Mouse (Mus musculus) monocyte, adult 5-6 weeks (primary cell): Measurements from ENCODE around the gene Hmg20a. TPM values are rescaled to one million over a fixed set of nuclear protein-coding genes. Genes with fewer than 3 reads are reported as not detected.
A peak's percentile ranks its signal among the peaks of the same experiment; 100 is the strongest.

Experiments
- ATAC-seq: fragments of 153-309, 156-312 bp; replicated peaks from 2 replicates; pipeline ENCODE4 v1.8.0; 2017; ENCODE audit warnings: mild to moderate bottlenecking; ENCODE audit not compliant: low TSS enrichment, insufficient number of reproducible peaks, severe bottlenecking, poor library complexity, low FRiP score
- total RNA-seq: library from RNA; stranded (forward); fragments of 200-1000, 200-491, 200-594 nt; gene quantifications from 3 replicates; pipeline ENCODE4 v1.2.3, GENCODE M21; 2017

Hmg20a gene
- total RNA-seq, 1 experiment from 2014 or later = 30.0 TPM

DNA sequence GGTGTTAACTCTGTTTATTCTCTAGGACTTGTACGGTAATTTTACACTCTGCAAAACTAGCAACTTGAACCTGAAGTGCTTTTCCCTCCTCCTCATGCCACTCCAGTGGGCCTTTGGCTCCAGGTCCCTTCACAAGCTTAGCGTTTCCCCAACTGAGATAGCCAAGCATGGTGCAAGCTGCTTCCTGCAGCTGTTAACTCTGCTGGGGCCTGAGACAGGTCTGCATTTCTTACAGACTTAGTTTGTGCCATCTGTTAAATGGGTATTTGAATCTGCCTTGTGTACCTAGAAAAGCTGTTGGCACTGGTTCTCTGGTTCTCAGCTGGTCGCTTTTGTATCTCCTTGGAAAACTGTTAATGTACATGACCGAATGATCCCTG, 89.3 kb downstream of the Hmg20a start:
- no peak for ATAC-seq

DNA sequence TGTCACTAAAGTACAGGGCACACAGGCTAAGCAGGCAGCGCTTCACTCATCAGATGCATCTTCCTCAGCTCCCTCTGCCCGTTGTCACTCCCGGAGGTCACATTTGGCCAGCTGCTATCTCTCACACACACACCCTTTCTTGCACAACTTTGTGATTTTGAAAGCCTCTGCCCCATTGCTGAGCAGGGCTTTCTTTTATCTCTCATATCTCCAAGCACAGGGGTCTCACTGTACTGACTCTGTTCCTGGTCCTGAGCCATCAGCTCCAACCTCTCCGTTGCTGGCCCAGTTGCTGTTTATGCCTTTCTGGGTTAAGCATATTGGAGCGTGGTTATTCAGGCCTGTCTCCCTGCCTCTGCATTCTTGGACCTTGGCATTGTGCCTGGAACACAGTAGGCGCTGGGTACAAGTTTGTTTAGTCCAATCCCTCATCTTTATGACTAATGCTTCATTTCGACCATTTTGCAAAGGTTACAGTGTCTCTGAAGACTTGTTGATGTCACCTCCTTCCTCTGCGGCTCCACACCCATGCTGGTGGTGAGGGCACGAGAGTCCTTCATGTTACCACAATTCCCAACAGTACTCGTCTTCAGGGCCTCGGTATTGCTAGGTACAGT, 90.5 kb downstream of the Hmg20a start:
- peak; percentile 29; the same call in 1 of the 2 replicates for ATAC-seq

DNA sequence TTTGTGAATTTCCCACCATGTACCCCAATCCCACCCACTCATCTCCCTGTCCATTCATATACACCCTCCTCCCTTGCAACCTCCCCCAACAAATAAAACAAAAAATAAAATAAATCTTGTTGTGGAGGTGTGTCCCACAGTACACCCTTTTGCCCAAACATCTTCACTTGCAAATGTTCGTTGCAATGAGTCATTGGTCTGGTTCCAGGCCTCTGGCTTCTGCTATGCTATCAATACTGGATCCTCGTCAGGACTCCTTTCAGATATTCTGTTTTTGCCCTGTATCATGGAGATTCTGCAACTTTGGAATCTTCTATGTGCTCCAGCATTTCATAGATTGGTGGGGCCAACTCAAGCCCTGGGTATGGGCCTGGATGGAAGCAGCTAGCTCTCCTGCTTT, 91.9 kb downstream of the Hmg20a start:
- no peak for ATAC-seq

- no peak for ATAC-seq
Measured at GRCm38 (mm10) chr9:56512486-56512885, 94.1 kb downstream of the Hmg20a start.

DNA sequence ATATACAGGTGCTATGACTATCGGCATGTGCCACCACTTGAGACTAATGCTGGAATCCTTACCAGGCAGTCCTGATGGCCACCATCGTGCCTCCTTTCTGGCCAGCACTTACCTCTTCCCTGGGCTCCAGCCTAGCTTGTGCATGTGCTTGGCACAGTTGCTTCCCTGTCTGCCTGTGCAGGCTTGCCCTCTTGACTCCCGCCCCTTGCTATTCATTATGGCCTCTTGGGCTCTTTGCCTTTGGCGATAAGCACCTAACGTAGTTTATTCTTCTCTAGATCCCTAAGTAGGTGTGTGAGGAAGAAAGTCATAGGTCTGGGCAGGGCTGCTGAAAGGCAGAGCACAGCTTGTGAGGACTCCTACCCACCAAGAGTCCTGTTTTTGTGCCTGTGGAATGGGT, 96.7 kb downstream of the Hmg20a start:
- ATAC-seq = no peak

- ATAC-seq = no peak
Measured at GRCm38 (mm10) chr9:56516219-56516618, 97.8 kb downstream of the Hmg20a start.

GRCm38 (mm10) chr9:56516692-56517263, 98.4 kb downstream of the Hmg20a start:
- ATAC-seq = no peak

DNA sequence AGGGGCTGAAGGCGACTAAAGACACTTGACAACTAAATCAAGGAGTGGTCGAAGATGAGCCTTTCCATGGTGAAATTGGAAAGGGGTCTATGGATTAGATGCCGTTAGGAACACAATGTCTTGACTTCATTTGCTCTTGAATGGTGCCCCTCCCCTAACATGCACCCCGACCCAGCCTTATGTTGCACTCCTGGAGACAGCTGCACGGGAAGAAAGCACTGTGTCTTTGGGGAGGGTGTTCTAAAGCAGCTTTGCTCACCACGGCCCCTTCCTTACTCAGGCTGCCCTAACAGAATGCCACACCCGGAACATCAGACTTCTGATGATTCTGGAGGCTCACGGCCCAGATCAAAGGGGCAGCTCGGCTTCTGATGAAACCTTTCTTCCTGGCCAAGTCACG, 103.9 kb downstream of the Hmg20a start:
- no peak for ATAC-seq

DNA sequence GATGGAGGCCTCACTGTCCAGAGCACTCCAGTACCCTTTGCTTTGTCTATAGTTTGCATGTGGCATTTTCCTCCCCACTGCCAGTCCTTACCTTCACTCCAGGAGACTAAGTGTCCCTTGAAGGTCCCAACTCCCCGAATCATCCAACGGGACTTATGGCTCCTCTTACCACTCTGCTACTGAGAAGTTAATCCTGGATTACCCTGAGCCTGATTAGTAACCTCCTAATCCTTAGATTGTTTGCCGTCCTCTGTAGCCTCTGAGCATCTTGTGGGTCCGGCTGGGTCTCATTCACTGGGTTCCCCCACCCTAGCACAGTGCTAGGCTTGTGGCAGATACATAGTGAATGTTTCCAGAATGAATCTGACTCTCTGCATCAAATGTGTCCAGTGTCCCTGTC, 109.5 kb downstream of the Hmg20a start:
- ATAC-seq = no peak

DNA sequence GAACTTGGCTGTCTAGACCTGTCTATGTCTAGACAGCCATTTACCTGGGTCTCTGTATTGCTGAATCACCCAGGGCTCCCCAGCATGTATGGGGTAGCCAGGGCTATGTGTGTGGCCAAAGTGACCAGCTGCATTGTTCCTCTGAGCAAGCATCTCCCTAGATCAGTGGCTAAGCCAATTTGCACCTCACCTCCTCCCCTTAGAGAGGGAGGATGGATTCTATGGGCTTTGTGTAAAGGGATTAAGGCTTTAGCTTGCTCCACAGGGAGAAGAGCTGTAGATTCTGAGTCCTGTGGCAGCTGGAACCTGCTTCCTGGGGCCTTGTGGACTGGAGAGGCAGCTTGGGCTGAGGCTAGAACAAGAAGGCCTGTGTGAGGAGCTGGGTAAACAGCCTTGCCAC, 113.6 kb downstream of the Hmg20a start:
- ATAC-seq = no peak

GRCm38 (mm10) chr9:56533916-56534315, 115.5 kb downstream of the Hmg20a start:
- ATAC-seq = 0 out of 2 replicates have a peak, but pooled peaks have one; percentile 43

DNA sequence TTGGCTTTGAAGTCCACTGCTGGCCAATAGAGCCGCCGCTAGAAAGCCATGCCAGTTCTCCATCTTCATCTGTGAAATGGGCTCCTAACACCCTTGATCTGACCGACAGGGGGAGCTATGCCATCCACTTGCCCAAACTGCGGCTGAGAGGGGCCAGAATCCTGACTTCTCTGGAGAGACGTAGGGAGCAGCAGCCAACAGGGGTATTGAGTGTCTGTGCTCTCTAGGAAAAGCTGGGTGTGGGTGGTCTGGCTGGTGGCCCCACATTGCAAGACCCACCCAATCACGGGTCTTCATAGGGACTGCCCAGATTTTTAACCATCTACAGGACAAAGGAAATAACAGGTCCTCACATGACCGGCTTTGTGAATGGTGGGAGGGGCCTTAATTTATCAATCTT, 116.3 kb downstream of the Hmg20a start:
- ATAC-seq = no peak

GRCm38 (mm10) chr9:56535361-56535760, 117.0 kb downstream of the Hmg20a start:
- ATAC-seq = no peak

DNA sequence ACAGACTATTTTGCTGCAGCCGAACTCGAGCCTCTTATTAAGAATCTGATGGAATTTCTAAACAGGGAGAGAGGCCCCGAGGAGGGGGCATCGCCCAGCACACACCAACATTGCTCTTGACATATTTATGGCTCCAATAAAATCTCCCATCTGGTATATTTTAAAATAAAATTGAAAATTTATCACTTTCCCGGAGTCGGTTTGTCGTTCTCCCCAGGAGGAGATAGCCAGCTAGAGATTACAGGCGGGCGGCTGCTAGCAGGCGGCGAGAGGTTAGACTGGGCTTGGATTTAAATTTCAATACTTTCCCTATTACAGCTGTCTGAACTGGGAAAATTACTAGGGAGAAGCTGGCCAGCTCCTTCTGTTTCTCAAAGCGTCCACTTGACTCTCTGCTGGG, 121.6 kb downstream of the Hmg20a start:
- no peak for ATAC-seq

- ATAC-seq = no peak
Measured at GRCm38 (mm10) chr9:56544687-56545475, 126.5 kb downstream of the Hmg20a start.

Other genes with a start within 250 kb of the Hmg20a start
- gene Peak1, start 542 bp upstream of the Hmg20a start, total RNA-seq = 27.6 to 83.7 TPM (median 27.7 TPM) in 3 replicates